Mouse (Mus musculus) brain, embryonic 14.5 days (tissue): ENCODE data around the gene March10.

Source experiments
- CTCF ChIP-seq: fragments of 200-500 bp; IDR thresholded peaks from 2 replicates; pipeline ENCODE4 v1.5.1; 2012; ENCODE audit warnings: inconsistent platforms, mild to moderate bottlenecking, moderate library complexity, borderline replicate concordance; ENCODE audit not compliant: insufficient read depth, insufficient read length; ENCODE audit errors: extremely low read depth
- POLR2A ChIP-seq: fragments of 200-500 bp; IDR thresholded peaks from 2 replicates; pipeline ENCODE4 v1.6.1; 2012; ENCODE audit warnings: mild to moderate bottlenecking, inconsistent platforms, borderline replicate concordance; ENCODE audit not compliant: poor library complexity, insufficient read depth, insufficient read length, severe bottlenecking; ENCODE audit errors: extremely low read depth

DNA sequence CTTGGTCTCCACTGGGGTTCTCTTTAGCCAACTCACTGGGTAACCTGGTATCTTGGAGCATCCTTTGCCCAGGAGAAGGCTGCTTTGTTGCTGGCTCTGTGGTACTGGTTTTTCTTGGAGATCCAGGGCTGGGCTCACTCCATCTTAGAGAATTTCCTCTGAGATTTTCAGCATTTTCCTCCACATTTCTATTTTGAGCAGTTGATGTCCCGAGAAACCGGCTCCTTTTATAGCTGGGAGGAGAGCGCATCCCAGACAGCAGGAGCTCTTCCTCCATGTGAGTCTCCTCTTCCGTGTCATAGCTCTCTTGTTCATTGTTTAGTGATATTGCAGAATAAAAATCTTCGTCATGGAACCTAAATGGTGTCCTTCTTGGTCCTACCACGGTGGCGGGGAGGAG is 66.2 kb downstream of the March10 start:
- TF ChIP-seq CTCF (no peak), POLR2A (no peak)
